Mouse (Mus musculus) midbrain, embryonic 14.5 days (tissue): ENCODE data around the gene Rere. TPM values are rescaled to one million over a fixed set of nuclear protein-coding genes. Genes with fewer than 3 reads are reported as not detected.
A peak's percentile ranks its signal among the peaks of the same experiment; 100 is the strongest.

Experiments used
- ATAC-seq: fragments of 200-750 bp; cut with Nextera tagmentation; 2 replicates; pipeline ENCODE4 v1.8.0; 2017; ENCODE audit warnings: moderate number of reproducible peaks, moderate library complexity; ENCODE audit not compliant: low FRiP score, low TSS enrichment
- DNase-seq: peaks from one replicate; pipeline ENCODE4 v3.0.0-alpha.2; 2015
- H3K27ac ChIP-seq: fragments of 300-500 bp; sonication (generic); replicated peaks from 2 replicates; pipeline ENCODE4 v1.5.1; 2014; ENCODE audit warnings: mild to moderate bottlenecking, low read depth, low read length, moderate library complexity
- H3K27me3 ChIP-seq: fragments of 300-500 bp; sonication (generic); 2 replicates; pipeline ENCODE4 v1.6.1; 2014; ENCODE audit warnings: low read length, control low read depth, mixed read lengths; ENCODE audit not compliant: control insufficient read depth, insufficient read depth
- H3K36me3 ChIP-seq: fragments of 300-500 bp; sonication (generic); 2 replicates; pipeline ENCODE4 v1.6.1; 2014; ENCODE audit warnings: low read length, control low read depth; ENCODE audit not compliant: control insufficient read depth, insufficient read depth
- H3K4me1 ChIP-seq: fragments of 300-500 bp; sonication (generic); 2 replicates; pipeline ENCODE4 v1.6.1; 2014; ENCODE audit warnings: mild to moderate bottlenecking, antibody characterized with exemption, low read length, control low read depth; ENCODE audit not compliant: control insufficient read depth, insufficient read depth
- H3K4me2 ChIP-seq: fragments of 300-500 bp; sonication (generic); 2 replicates; pipeline ENCODE4 v1.6.1; 2014; ENCODE audit warnings: mild to moderate bottlenecking, low read length, moderate library complexity
- H3K4me3 ChIP-seq: fragments of 300-500 bp; sonication (generic); replicated peaks from 2 replicates; pipeline ENCODE4 v1.5.1; 2014; ENCODE audit warnings: low read depth, low read length
- H3K9ac ChIP-seq: fragments of 300-500 bp; sonication (generic); replicated peaks from 2 replicates; pipeline ENCODE4 v1.6.1; 2014; ENCODE audit warnings: mild to moderate bottlenecking, low read length, moderate library complexity
- H3K9me3 ChIP-seq: fragments of 300-500 bp; sonication (generic); 2 replicates; pipeline ENCODE4 v1.6.1; 2016; ENCODE audit warnings: low read length, control low read depth, mixed read lengths; ENCODE audit not compliant: control insufficient read depth
- WGBS: fragments of 180-500 bp; shearing (Covaris S2); extraction: QIAGEN DNeasy Blood & Tissue Kit; methylation state at CpG from one replicate; pipeline ENCODE4 v1.1.7; 2014; 5-methylcytosine and 5-hydroxymethylcytosine counted together
- polyA plus RNA-seq: library from polyadenylated mRNA; unstranded; fragments of >200 nt; fragmentation: Nextera tagmentation; extraction: Ambion mirVana; gene quantifications from 2 replicates; pipeline ENCODE4 v1.2.1, GENCODE M21; 2014

The Rere gene
- polyA plus RNA-seq, 1 experiment from 2014 or later: 48.6 TPM

- no peaks in the 10 kb centered on the region for H3K9me3 ChIP-seq
- H3K4me1 ChIP-seq: peaks cover 8% of the 10 kb centered on the region
- DNase-seq (peak; percentile 46), ATAC-seq (no peak)
- H3K27ac ChIP-seq: peak overlapping the region; percentile 49; the same call in 1 of the 2 replicates
- H3K27me3 ChIP-seq: no peaks in the 10 kb centered on the region
- no peak overlapping the region for H3K4me3 ChIP-seq
- peaks cover 3% of the 10 kb centered on the region; the same call in 1 of the 2 replicates for H3K36me3 ChIP-seq
- 38% methylated on average over 4 of the region's 4 CpGs for WGBS
- H3K9ac ChIP-seq: no peak overlapping the region
- no peak overlapping the region for H3K4me2 ChIP-seq
These were observed 235.9 kb downstream of the Rere start for GRCm38 (mm10) chr4:150517381-150517780.

- peaks cover 8% of the 10 kb centered on the region for H3K4me1 ChIP-seq
- WGBS: 98% methylated on average over 5 of the region's 5 CpGs
These were observed 237.4 kb downstream of the Rere start for GRCm38 (mm10) chr4:150518826-150519225.

GRCm38 (mm10) chr4:150520069-150520468, 238.6 kb downstream of the Rere start:
- Histone ChIP-seq H3K4me1 (peaks cover 8% of the 10 kb centered on the region), H3K36me3 (peaks cover 8% of the 10 kb centered on the region; the same call in 1 of the 2 replicates), H3K27ac (no peak overlapping the region), H3K4me2 (no peak overlapping the region), H3K9ac (no peak overlapping the region), H3K4me3 (no peak overlapping the region), H3K9me3 (no peaks in the 10 kb centered on the region), H3K27me3 (no peaks in the 10 kb centered on the region)
- 91% methylated on average over 1 of the region's 1 CpGs for WGBS
- ATAC-seq (no peak), DNase-seq (no peak)

More at GRCm38 (mm10) chr4:150518826-150519225, 237.4 kb downstream of the Rere start:
- DNase-seq: no peak
- ATAC-seq: no peak
- Histone ChIP-seq H3K36me3 (peaks cover 8% of the 10 kb centered on the region; the same call in 1 of the 2 replicates), H3K9ac (no peak overlapping the region), H3K4me3 (no peak overlapping the region), H3K4me2 (no peak overlapping the region), H3K27ac (no peak overlapping the region), H3K27me3 (no peaks in the 10 kb centered on the region), H3K9me3 (no peaks in the 10 kb centered on the region)

GRCm38 (mm10) chr4:150522425-150522824, 241.0 kb downstream of the Rere start:
- DNase-seq (no peak), ATAC-seq (no peak)

GRCm38 (mm10) chr4:150523351-150523750, 241.9 kb downstream of the Rere start:
- no peak overlapping the region; the same call in 1 of the 2 replicates for H3K27ac ChIP-seq
- H3K4me3 ChIP-seq: no peak overlapping the region
- DNase-seq: no peak

More at GRCm38 (mm10) chr4:150522425-150522824, 241.0 kb downstream of the Rere start:
- H3K27ac ChIP-seq: no peak overlapping the region
- H3K9ac ChIP-seq: no peak overlapping the region
- no peaks in the 10 kb centered on the region for H3K27me3 ChIP-seq
- no peak overlapping the region for H3K4me3 ChIP-seq
- peaks cover 8% of the 10 kb centered on the region; the same call in 1 of the 2 replicates for H3K36me3 ChIP-seq
- 54% methylated on average over 5 of the region's 5 CpGs for WGBS
- no peak overlapping the region for H3K4me2 ChIP-seq
- H3K4me1 ChIP-seq: peaks cover 8% of the 10 kb centered on the region
- no peaks in the 10 kb centered on the region for H3K9me3 ChIP-seq

GRCm38 (mm10) chr4:150526269-150526668, 244.8 kb downstream of the Rere start:
- 81% methylated on average over 1 of the region's 1 CpGs for WGBS
- DNase-seq: peak; percentile 33
- no peak overlapping the region for H3K27ac ChIP-seq

More at GRCm38 (mm10) chr4:150523351-150523750, 241.9 kb downstream of the Rere start:
- no peaks in the 10 kb centered on the region for H3K9me3 ChIP-seq
- H3K4me2 ChIP-seq: no peak overlapping the region
- no peak overlapping the region for H3K9ac ChIP-seq
- H3K4me1 ChIP-seq: peaks cover 4% of the 10 kb centered on the region; the same call in 1 of the 2 replicates
- ATAC-seq: no peak
- no peaks in the 10 kb centered on the region for H3K27me3 ChIP-seq
- H3K36me3 ChIP-seq: peaks cover 8% of the 10 kb centered on the region; the same call in 1 of the 2 replicates

GRCm38 (mm10) chr4:150528426-150528825, 247.0 kb downstream of the Rere start:
- no peak overlapping the region for H3K27ac ChIP-seq
- no peak for ATAC-seq
- H3K27me3 ChIP-seq: no peaks in the 10 kb centered on the region
- 93% methylated on average over 1 of the region's 1 CpGs for WGBS
- no peak overlapping the region for H3K4me3 ChIP-seq
- no peak overlapping the region for H3K4me2 ChIP-seq
- no peak overlapping the region for H3K9ac ChIP-seq
- H3K36me3 ChIP-seq: peaks cover 17% of the 10 kb centered on the region
- no peaks in the 10 kb centered on the region for H3K9me3 ChIP-seq
- DNase-seq: no peak
- 0 out of 2 replicates have a peak, but pooled peaks cover 4% of the 10 kb centered on the region for H3K4me1 ChIP-seq

More at GRCm38 (mm10) chr4:150526269-150526668, 244.8 kb downstream of the Rere start:
- H3K27me3 ChIP-seq: no peaks in the 10 kb centered on the region
- no peak overlapping the region for H3K9ac ChIP-seq
- no peak overlapping the region for H3K4me3 ChIP-seq
- ATAC-seq: no peak
- peaks cover 23% of the 10 kb centered on the region for H3K36me3 ChIP-seq
- H3K4me1 ChIP-seq: peaks cover 4% of the 10 kb centered on the region; the same call in 1 of the 2 replicates
- H3K4me2 ChIP-seq: no peak overlapping the region
- H3K9me3 ChIP-seq: no peaks in the 10 kb centered on the region

GRCm38 (mm10) chr4:150528846-150529245, 247.4 kb downstream of the Rere start:
- ATAC-seq (no peak), DNase-seq (no peak)
- Histone ChIP-seq H3K4me1 (0 out of 2 replicates have a peak, but pooled peaks cover 4% of the 10 kb centered on the region), H3K9me3 (no peaks in the 10 kb centered on the region), H3K9ac (no peak overlapping the region), H3K27ac (no peak overlapping the region), H3K36me3 (peaks cover 15% of the 10 kb centered on the region), H3K27me3 (no peaks in the 10 kb centered on the region), H3K4me2 (no peak overlapping the region), H3K4me3 (no peak overlapping the region)
- WGBS: 81% methylated on average over 5 of the region's 5 CpGs

- Histone ChIP-seq H3K27me3 (no peaks in the 10 kb centered on the region), H3K4me3 (no peak overlapping the region), H3K4me2 (no peak overlapping the region), H3K9ac (no peak overlapping the region), H3K36me3 (peaks cover 26% of the 10 kb centered on the region), H3K27ac (no peak overlapping the region), H3K9me3 (no peaks in the 10 kb centered on the region), H3K4me1 (0 out of 2 replicates have a peak, but pooled peaks cover 4% of the 10 kb centered on the region)
- DNase-seq: no peak
- no peak for ATAC-seq
- WGBS: 77% methylated on average over 7 of the region's 7 CpGs
These were observed 250.4 kb downstream of the Rere start for GRCm38 (mm10) chr4:150531869-150532268.
